Mouse (Mus musculus): ENCODE measurements at regions not wholly inside any gene's neighbourhood (a gene's known extent, or its start where the extent isn't known, plus 50 kb on each side); places are given as distances from the start of the nearest gene placed in this dataset.

DNA sequence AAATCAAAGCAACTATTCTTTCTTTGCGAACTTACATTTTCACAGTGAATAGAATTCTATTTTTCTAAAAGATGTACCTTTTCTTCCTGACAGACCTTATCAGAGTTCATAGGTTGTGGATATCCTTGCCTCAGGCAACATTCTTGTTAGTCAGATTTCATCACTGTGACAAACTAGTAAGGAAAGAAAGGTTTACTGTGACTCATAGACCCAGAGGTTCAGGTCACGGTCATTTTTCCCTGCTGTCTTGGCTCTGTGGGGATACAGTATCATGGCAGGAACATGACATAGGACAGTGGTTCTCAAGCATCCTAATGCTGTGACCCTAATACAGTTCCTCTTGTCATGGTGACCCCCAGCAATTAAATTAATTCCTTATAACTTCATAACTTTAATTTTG is 78.4 kb upstream of the Akt3 start:
- no peak for DNase-seq (ENCODE audit: low read depth, low spot score)

DNA sequence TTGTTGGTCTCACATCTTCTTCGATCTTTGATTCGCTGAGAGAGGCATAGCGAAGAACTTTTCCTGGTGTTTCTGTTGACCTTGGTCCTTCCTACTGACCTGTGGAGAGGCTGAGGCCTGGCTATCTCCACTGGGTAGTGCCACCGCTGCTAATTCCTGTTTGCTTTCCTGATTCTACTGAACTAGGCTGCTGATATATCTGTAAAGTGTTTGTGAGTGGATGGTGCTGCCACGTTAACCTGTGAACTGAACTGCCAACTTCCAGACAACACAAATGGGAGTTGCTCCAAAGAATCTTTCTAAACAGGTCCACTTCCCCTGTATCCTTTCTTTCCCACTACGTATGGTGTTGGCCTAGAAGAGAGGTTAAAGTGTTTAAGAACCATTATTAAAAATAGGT is 78.0 kb upstream of the Akt3 start:
- no peak for DNase-seq (ENCODE audit: low read depth, low spot score)

DNA sequence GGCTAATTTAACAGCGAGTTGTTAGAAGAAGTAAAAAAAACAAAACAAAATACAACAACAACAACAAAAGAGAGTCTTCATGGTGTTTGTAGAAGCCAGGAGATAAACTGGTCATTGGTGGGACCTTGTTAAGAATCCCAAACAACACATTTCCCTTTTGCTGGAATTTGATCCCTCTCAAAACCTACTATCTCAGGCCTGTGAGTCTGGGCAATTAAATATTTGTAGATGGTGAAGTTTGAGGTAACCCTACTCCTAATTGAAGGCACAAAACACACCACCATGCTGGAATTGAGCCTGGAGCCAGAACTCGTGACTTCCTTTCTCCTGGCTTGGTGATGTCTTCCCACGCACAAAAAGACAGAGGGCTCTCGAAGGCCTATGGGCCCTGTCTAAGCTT is 65.4 kb upstream of the Akt3 start:
- peak; percentile 56 for DNase-seq (ENCODE audit: low read depth, low spot score)

DNA sequence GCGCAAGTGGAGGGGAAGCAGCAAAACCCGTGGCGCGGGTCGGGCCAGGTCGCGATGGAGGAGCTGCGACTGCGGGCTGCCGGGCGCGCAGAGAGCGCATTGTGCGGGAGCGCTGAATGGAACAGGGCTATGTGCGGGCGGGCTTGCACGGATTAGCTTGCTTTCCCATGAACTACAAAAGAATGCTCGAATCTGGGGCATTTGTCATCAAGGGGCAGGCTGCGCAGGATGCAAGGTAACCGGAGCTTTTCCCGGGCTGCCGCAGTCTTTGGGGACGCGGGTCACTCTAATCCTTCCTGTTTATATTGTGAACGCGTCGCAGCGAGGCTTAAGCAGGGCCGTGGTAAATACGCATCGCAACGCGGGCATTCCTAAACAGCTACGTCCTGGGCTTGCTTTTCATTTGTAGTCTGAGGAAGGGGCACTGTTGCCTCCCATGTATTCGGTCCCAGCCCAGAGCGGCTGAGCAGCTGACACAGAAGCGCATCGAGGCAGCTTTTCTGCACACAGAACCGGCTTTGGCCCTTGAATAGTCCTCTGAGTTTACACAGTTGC is 64.8 kb upstream of the Akt3 start:
- peak; percentile 62 for DNase-seq (ENCODE audit: low read depth, low spot score)

DNA sequence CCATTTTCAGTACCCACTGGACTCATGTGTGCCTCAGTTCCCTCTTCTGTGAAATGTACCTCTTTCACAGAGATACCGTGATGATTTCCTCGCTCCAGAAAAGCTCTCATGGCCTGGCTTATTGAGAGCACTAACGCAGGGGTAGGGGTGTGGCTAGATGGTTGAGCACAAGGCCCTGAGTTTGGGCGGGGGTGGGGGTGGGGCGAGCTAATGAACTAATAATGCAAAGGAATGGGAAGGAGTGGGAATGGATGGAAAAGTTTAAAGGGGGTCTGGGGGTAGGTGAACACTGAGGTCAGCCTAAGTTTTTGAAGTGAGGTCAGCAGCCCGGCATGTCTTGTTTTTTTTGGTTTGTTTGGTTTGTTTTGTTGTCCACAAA is 64.3 kb upstream of the Akt3 start:
- peak; percentile 20 for DNase-seq (ENCODE audit: low read depth, low spot score)

DNA sequence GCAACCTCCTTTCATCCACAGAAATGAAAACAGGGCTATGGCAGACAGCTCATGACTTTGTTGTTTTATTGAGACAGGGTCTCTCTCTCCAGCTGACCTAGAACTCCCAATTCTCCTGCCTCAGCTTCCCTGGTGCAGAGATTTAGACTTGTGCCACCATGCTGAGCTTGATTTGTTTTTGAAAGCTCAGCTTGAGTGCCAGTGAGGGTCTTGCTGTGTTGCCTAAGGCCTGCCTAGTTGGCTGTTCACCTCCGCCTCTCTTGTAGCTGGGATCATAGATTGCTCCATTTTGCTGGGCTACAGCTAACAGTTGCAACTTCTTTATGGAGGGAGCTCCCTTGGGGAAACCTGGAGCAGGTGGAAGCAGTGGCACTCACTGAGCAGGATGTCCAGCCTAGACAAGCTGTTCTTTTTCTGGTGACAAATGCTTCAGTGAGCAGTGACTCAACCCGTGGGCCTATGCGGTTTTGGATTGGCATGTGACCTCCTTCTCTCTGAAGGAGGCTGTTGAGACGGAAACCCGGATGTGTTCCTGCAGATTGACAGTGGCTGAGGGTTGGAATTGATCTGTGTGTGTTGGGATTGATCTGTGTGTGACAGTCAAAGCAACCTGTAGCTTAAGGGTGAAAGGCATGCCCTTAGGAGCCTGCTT is 63.8 kb upstream of the Akt3 start:
- DNase-seq (ENCODE audit: low read depth, low spot score), result peak; percentile 89

DNA sequence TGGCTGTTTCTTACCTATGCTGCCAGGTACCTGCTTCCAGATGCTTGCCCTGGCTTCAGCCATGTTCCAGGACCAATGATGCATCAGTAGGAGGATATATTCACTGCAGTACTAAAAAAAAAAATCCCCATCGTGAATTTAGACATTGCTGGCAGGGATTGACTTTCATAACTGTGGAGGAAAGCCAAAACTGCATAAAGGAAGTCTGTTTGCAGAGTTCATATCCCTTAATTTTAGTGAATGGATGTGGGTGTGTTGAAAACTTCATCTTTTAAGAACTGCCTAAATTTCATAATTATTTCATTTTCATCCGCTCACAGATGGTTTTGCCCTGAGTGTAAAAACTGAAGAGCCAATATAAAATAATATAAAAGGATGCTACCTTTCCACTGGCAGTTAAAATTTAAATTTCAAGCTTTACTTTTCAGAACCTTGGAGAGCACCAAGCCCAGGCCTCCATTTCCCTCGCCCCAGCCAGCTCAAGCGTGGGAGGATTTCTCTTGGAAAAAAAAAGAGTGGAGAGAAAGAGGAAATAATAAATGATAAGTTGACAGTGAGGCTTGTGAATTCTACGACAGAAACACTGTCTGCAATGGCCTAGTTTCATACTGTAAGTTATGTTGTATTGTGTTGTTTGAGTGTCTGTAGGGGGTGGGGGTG is 50.3 kb upstream of the Akt3 start:
- peak; percentile 79 for DNase-seq (ENCODE audit: low read depth, low spot score)
